Mouse (Mus musculus) midbrain, embryonic 16.5 days (tissue): Measurements from ENCODE around the gene Akr1d1. TPM values are rescaled to one million over a fixed set of nuclear protein-coding genes. Genes with fewer than 3 reads are reported as not detected.

Experiments used
- ATAC-seq: fragments of 200-750 bp; cut with Nextera tagmentation; 2 replicates; pipeline ENCODE4 v1.8.0; 2017; ENCODE audit warnings: moderate TSS enrichment
- H3K27ac ChIP-seq: fragments of 300-500 bp; sonication (generic); 2 replicates; pipeline ENCODE4 v1.5.1; 2014; ENCODE audit warnings: mild to moderate bottlenecking, low read length, mixed read lengths
- H3K27me3 ChIP-seq: fragments of 300-500 bp; sonication (generic); 2 replicates; pipeline ENCODE4 v1.6.1; 2014; ENCODE audit warnings: low read depth, low read length, mixed read lengths; ENCODE audit not compliant: control insufficient read depth, insufficient read depth
- H3K36me3 ChIP-seq: fragments of 300-500 bp; sonication (generic); 2 replicates; pipeline ENCODE4 v1.6.1; 2014; ENCODE audit warnings: mild to moderate bottlenecking, low read length, moderate library complexity, mixed read lengths; ENCODE audit not compliant: control insufficient read depth, insufficient read depth
- H3K4me1 ChIP-seq: fragments of 300-500 bp; sonication (generic); 2 replicates; pipeline ENCODE4 v1.6.1; 2014; ENCODE audit warnings: mild to moderate bottlenecking, low read length, mixed read lengths; ENCODE audit not compliant: control insufficient read depth, insufficient read depth
- H3K4me2 ChIP-seq: fragments of 300-500 bp; sonication (generic); 2 replicates; pipeline ENCODE4 v1.6.1; 2014; ENCODE audit warnings: mild to moderate bottlenecking, low read length, mixed read lengths
- H3K4me3 ChIP-seq: fragments of 300-500 bp; sonication (generic); 2 replicates; pipeline ENCODE4 v1.5.1; 2014; ENCODE audit warnings: low read depth, mild to moderate bottlenecking, low read length, moderate library complexity, mixed read lengths
- H3K9ac ChIP-seq: fragments of 300-500 bp; sonication (generic); 2 replicates; pipeline ENCODE4 v1.6.1; 2014; ENCODE audit warnings: low read depth, low read length, mixed read lengths
- H3K9me3 ChIP-seq: fragments of 300-500 bp; sonication (generic); replicated peaks from 2 replicates; pipeline ENCODE4 v1.6.1; 2014; ENCODE audit warnings: mild to moderate bottlenecking, low read length, mixed read lengths; ENCODE audit not compliant: control insufficient read depth, poor library complexity, severe bottlenecking
- WGBS: fragments of 180-500 bp; shearing (Covaris S2); extraction: QIAGEN DNeasy Blood & Tissue Kit; methylation state at CpG from one replicate; pipeline ENCODE4 v1.1.7; 2014; 5-methylcytosine and 5-hydroxymethylcytosine counted together
- polyA plus RNA-seq: library from polyadenylated mRNA; unstranded; fragments of >200 nt; fragmentation: Nextera tagmentation; extraction: Ambion mirVana; gene quantifications from 2 replicates; pipeline ENCODE4 v1.2.1, GENCODE M21; 2015

Gene Akr1d1
- polyA plus RNA-seq, 1 experiment from 2014 or later: not detected

DNA sequence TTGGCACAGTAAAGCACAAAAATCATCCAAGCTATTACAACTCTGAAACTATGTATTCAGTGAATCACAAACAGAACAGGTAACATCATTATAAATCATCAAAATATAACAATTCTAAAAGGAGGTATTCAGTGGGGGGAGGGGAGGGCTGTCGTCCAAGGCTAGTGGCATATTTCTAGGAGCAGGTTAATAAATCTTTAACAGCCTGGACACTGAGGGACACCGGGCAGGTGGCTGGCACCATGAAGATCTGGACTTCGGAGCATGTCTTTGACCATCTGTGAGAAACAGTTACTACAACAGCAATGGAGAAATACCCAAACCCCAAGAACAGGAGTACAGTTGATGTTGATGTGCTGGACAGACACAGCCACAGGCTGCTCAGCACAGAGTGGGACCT is 11.2 kb downstream of the Akr1d1 start:
- Histone ChIP-seq H3K4me1 (no peaks in the 10 kb centered on the region), H3K36me3 (no peaks in the 10 kb centered on the region), H3K9ac (no peak overlapping the region), H3K27ac (no peak overlapping the region), H3K9me3 (no peaks in the 10 kb centered on the region), H3K4me3 (no peak overlapping the region), H3K27me3 (no peaks in the 10 kb centered on the region), H3K4me2 (no peak overlapping the region)
- ATAC-seq: no peak
- WGBS: 92% methylated on average over 3 of the region's 3 CpGs

DNA sequence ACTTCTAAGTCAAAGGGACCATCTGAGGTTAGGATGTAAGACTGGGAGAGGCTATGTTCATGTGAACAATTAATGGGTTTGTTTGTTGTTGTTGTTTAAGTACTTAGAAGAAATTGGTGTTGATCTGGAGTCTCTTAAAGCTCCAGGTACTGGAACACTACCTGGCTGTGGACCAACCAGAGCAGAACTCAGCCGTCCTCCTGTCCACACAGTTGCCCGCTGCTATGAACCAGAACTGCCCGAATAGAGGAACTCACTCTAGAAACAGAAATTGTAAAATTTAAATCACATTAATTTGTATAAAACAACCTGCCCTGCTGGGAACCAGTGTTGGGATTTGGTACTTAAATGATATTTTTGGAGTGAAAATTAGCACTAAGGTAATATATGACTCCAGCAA is 12.2 kb downstream of the Akr1d1 start:
- no peak overlapping the region for H3K27ac ChIP-seq
- no peak overlapping the region for H3K4me2 ChIP-seq
- H3K4me1 ChIP-seq: no peaks in the 10 kb centered on the region
- H3K27me3 ChIP-seq: no peaks in the 10 kb centered on the region
- no peaks in the 10 kb centered on the region for H3K36me3 ChIP-seq
- 98% methylated on average over 3 of the region's 3 CpGs for whole genome bisulfite sequencing
- no peaks in the 10 kb centered on the region for H3K9me3 ChIP-seq
- no peak for ATAC-seq
- H3K9ac ChIP-seq: no peak overlapping the region
- no peak overlapping the region for H3K4me3 ChIP-seq

DNA sequence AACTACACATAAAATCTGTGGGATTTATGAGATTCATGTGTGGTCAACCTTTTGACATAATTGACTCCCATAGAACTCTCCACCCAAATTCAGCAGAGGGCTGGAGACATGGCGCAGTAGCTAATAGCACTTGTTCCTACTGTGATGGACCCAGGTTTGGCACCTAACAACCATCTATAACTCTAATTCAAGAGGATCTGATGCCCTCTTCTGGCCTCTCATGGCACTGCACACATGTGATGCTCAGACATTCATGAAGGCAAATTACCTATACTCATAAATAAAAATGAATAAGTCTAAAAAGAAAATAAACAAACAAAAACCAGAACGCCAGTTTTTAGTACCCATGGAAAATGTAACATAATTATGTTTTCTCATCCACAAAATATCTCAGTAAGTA is 22.8 kb downstream of the Akr1d1 start:
- ATAC-seq: no peak
- WGBS: 88% methylated on average over 2 of the region's 2 CpGs
- no peaks in the 10 kb centered on the region for H3K4me1 ChIP-seq

DNA sequence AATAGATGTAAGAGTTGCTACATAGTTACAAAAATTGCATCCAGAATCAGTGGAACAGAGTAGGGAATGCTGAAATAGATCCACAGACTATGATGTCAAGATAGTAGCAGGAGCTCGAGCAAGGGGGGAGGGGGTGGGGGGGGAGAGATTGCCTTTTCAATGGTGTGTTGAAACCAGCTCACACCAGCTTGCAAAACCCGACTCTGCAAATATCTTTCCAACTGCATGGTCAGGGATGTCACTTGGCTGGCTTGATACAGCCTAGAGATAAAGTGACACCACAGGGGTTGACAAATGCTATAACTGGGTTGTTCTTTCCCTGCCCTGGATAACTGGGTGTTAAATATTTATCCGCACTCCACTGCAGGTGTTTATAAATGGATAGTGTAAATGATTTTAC is 24.0 kb downstream of the Akr1d1 start:
- Histone ChIP-seq H3K27ac (no peak overlapping the region), H3K4me2 (no peak overlapping the region), H3K36me3 (no peaks in the 10 kb centered on the region), H3K27me3 (no peaks in the 10 kb centered on the region), H3K9me3 (no peaks in the 10 kb centered on the region), H3K4me3 (no peak overlapping the region), H3K4me1 (no peaks in the 10 kb centered on the region), H3K9ac (no peak overlapping the region)
- no peak for ATAC-seq
- 73% methylated on average over 3 of the region's 3 CpGs for WGBS

More for the DNA sequence above, 22.8 kb downstream of the Akr1d1 start:
- Histone ChIP-seq H3K4me3 (no peak overlapping the region), H3K4me2 (no peak overlapping the region), H3K36me3 (no peaks in the 10 kb centered on the region), H3K27ac (no peak overlapping the region), H3K27me3 (no peaks in the 10 kb centered on the region), H3K9me3 (no peaks in the 10 kb centered on the region), H3K9ac (no peak overlapping the region)

DNA sequence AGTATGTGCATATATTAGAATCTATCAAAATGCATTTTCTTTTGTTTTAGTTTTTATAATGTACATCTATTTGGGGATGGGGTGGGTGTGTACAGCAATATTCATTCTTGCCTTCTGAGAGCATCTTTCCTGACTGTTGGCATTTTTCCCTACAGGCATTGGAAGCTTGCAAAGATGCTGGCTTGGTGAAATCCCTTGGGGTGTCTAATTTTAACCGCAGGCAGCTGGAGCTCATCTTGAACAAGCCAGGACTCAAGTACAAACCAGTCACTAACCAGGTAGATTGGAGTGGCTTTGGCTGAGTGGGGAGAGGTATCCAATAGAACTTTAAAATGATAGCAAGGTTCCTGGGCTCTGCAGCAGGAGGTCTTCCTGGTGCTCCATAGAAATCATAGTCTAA is 24.4 kb downstream of the Akr1d1 start:
- no peak for ATAC-seq
- no peaks in the 10 kb centered on the region for H3K36me3 ChIP-seq

DNA sequence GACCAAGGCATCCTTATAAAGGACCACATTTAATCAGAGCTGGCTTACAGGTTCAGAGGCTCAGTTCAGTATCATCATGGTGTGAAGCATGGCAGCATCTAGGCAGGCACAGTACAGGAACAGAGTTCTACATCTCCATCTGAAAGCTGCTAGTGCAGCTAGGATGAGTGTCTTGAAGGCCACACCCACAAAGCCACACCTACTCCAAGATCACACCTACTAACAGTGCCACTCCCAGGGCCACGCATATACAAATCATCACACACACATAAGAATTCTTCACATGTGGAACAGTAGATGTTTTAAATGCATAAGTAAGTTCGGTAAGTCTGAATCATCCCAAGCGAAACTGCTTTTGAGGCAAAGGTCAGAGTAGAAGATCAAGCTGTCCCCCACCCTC is 33.9 kb downstream of the Akr1d1 start:
- ATAC-seq: no peak
- WGBS: 86% methylated on average over 3 of the region's 3 CpGs

More for the DNA sequence above, 24.4 kb downstream of the Akr1d1 start:
- WGBS: 82% methylated on average over 1 of the region's 1 CpGs
- H3K27me3 ChIP-seq: no peaks in the 10 kb centered on the region
- H3K27ac ChIP-seq: no peak overlapping the region
- H3K9me3 ChIP-seq: no peaks in the 10 kb centered on the region
- H3K4me1 ChIP-seq: no peaks in the 10 kb centered on the region
- no peak overlapping the region for H3K4me3 ChIP-seq
- no peak overlapping the region for H3K9ac ChIP-seq
- no peak overlapping the region for H3K4me2 ChIP-seq

DNA sequence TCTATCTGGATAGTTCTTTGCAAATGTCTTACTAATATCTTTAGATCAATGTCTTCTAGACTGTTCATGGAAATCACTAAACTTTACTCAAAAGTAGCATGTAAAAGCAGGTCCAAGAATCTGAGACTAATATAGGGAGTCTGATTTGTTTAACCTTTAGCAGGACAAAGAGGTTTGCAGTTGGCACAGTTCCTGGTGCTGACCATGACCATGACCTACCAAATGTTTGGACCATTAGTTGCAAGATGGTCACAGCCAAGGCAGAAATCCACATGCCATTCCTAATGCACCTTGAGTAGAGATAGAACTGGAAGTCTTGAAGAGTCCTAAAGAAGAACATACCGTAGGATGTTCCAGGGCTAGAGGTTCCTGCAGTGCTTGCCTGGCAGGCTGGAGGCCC is 37.4 kb downstream of the Akr1d1 start:
- Histone ChIP-seq H3K9me3 (0 out of 2 replicates have a peak, but pooled peaks cover 2% of the 10 kb centered on the region), H3K9ac (no peak overlapping the region), H3K4me1 (no peaks in the 10 kb centered on the region), H3K27me3 (no peaks in the 10 kb centered on the region), H3K27ac (no peak overlapping the region), H3K4me2 (no peak overlapping the region), H3K4me3 (no peak overlapping the region), H3K36me3 (no peaks in the 10 kb centered on the region)
- ATAC-seq: no peak
- WGBS: 87% methylated on average over 1 of the region's 1 CpGs

More for the DNA sequence above, 33.9 kb downstream of the Akr1d1 start:
- Histone ChIP-seq H3K9me3 (0 out of 2 replicates have a peak, but pooled peaks cover 2% of the 10 kb centered on the region), H3K4me3 (no peak overlapping the region), H3K27me3 (no peaks in the 10 kb centered on the region), H3K27ac (no peak overlapping the region), H3K4me1 (no peaks in the 10 kb centered on the region), H3K9ac (no peak overlapping the region), H3K4me2 (no peak overlapping the region), H3K36me3 (no peaks in the 10 kb centered on the region)

DNA sequence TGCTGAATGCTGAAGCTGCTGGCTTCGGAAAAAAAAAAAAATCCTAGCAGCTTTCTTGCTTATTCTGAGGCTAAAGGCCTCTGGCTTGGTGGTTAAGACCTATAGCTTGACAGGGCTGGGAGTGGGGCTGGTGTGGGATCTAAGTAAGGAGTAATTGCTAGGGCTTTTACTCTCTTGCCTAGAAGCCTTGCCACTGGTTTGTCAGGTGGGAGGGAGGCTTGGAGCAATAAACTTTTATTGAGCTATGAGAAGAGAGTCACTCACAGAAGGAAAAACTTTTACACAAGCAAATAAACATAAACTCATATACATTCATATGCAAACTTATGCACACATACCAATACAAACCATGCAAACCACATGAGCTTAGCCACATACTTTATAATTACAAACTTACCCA is 42.0 kb downstream of the Akr1d1 start:
- no peak overlapping the region for H3K4me2 ChIP-seq
- H3K4me3 ChIP-seq: no peak overlapping the region
- no peaks in the 10 kb centered on the region for H3K36me3 ChIP-seq
- H3K4me1 ChIP-seq: no peaks in the 10 kb centered on the region
- no peak for ATAC-seq
- no peaks in the 10 kb centered on the region for H3K27me3 ChIP-seq
- 81% methylated on average over 1 of the region's 1 CpGs for WGBS
- H3K27ac ChIP-seq: no peak overlapping the region
- H3K9me3 ChIP-seq: no peaks in the 10 kb centered on the region
- H3K9ac ChIP-seq: no peak overlapping the region

DNA sequence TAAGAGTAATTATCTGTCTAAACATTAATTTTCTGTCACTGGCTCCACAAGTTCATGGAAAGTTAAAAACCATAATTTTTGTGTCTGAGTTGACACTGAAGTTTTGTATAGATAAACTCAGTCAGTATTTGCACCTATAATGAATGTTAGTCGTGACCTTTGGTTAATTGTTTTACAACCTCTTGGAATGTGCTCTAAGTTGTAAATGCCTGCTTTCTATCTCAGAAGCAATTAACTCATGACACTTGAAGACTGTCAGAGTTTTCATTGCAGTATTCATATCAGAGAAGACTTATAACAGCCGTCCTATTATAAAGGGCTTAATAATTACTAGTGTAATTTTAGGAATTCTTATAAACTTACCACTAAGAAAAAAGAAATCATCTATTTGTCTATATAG is 43.0 kb downstream of the Akr1d1 start:
- H3K27me3 ChIP-seq: no peaks in the 10 kb centered on the region
- H3K36me3 ChIP-seq: no peaks in the 10 kb centered on the region
- H3K4me2 ChIP-seq: no peak overlapping the region
- WGBS: 86% methylated on average over 2 of the region's 2 CpGs
- no peak for ATAC-seq
- no peaks in the 10 kb centered on the region for H3K4me1 ChIP-seq
- no peak overlapping the region for H3K4me3 ChIP-seq
- no peak overlapping the region for H3K9ac ChIP-seq
- H3K27ac ChIP-seq: no peak overlapping the region
- no peaks in the 10 kb centered on the region for H3K9me3 ChIP-seq

DNA sequence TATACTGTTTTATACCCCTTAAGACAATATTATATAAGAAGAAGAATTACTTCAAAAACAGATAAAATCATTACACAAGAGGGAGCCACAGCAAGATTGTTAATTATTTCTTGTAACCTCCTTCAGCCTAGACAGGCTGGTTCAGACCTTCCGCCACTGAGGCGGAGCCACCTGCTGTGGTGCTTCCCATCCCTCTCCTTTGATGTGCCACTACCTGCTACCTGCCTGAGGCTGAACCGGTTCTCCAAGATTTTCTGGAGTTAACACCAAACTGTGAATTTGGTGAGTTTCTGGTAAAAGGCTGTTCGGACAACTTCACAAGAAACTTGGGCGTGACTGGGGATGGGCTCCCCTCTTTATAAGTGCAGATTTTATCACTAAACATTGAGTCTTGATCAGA is 50.5 kb downstream of the Akr1d1 start:
- Histone ChIP-seq H3K4me3 (no peak overlapping the region), H3K4me2 (no peak overlapping the region), H3K27me3 (no peaks in the 10 kb centered on the region), H3K27ac (no peak overlapping the region), H3K36me3 (no peaks in the 10 kb centered on the region), H3K9ac (no peak overlapping the region), H3K4me1 (no peaks in the 10 kb centered on the region), H3K9me3 (no peaks in the 10 kb centered on the region)
- no peak for ATAC-seq
- WGBS: 81% methylated on average over 5 of the region's 5 CpGs
